Mouse (Mus musculus) thymus, postnatal 10 days (tissue): ENCODE data around the gene Efcab14.

Experiments
- DNase-seq, 2 experiments: peaks; one replicate each; pipeline ENCODE4 v3.0.0; 2021; ENCODE audit warnings: low spot score in 2 of 2

Efcab14 gene

DNA sequence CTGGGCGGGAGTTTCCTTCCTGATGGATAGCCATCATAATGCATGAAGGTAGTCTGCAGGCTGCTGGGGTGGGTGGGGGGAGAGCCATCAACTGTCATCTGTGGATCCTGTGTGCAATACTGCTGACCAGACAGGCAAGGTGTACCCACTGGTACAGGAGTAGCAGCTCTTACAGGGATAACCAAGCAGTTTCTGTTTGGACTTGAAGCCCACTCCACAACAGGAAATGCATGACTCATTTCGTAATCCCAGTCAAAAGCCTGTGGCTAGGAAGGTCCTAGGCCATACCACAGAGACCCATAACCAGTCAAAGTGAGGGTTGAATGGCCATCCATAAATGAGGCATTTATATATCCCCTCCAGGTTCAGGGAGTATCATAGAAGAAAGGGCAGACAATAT is 40.1 kb downstream of the Efcab14 start:
- DNase-seq, result no peak

DNA sequence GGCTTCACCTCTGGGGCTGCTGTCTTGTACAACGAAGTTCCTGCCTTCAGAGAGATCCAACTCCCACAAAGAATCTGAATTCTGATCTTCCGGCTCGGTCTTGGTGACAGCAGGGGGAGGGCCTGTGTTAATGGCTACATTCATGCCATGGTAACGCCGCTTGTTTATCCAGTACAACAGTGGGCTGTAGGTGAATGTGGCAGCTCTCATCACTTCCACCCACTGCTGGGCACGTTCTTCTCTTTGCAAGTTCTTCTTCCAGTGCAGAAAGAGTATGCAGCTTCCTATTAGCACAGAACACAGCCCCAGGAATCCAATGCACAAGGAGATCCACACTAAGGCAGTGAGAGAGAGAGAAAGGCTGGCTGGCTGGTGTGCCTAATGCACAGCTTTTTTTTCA is 42.7 kb downstream of the Efcab14 start:
- no peak for DNase-seq

DNA sequence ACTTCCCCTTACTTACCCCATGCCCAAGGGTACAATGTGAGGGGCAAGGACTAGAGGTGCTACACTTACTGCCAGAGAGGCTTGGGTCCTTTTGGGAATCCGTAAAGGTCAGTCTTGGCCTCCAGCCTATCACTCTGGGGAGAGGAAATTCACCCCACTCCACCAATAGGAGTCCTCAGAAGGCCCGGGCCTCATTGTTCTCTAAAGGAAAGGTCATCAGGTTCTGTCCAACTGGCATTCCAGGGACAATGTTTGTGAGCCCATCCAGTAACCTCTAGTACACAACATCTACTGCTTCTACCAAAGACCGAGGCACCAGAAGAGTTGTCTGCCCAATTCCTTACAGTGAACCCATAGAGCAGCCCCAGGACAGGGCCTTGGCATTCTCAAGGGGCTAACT is 43.4 kb downstream of the Efcab14 start, which contains the start of gene Tex38:
Gene Tex38, minus strand, starts transcription at position 101 of the 400 bp plus-strand sequence.
- DNase-seq, result no peak

DNA sequence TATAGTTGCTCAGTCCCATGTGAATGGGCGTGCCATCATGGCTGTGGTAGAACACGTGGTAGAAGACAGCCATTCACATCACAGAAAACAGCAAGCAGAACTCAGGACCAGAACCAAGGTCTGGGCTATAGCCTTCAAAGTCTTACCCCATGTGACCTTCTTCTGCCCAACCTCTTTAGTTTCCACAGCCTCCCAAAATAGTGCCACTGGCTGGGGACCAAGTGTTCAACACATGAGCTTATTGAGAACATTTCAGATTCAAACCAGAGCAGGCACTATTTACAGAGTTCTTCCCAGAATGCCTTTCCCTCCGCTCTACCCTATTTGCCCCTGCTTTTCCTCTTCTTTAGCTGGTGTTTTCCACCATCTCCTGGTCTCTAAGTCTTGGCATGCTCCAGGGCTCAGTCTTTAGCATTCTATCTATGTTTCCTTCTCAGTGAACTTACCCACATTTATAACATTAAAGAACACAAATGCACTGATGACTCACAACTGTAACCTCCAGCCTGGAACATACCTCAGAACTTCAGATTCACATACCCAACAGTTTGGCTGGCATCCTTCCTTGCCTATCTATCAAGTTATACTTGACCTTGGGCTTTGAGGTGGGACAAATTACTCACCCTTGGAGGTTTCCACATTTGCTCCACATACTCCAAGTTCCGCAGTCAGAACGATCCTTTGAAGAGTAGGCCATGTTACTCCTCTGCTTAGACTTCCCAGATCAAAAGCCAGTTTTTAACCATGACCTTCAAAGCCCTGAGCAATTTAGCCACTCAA is 44.7 kb downstream of the Efcab14 start:
- DNase-seq, result no peak

DNA sequence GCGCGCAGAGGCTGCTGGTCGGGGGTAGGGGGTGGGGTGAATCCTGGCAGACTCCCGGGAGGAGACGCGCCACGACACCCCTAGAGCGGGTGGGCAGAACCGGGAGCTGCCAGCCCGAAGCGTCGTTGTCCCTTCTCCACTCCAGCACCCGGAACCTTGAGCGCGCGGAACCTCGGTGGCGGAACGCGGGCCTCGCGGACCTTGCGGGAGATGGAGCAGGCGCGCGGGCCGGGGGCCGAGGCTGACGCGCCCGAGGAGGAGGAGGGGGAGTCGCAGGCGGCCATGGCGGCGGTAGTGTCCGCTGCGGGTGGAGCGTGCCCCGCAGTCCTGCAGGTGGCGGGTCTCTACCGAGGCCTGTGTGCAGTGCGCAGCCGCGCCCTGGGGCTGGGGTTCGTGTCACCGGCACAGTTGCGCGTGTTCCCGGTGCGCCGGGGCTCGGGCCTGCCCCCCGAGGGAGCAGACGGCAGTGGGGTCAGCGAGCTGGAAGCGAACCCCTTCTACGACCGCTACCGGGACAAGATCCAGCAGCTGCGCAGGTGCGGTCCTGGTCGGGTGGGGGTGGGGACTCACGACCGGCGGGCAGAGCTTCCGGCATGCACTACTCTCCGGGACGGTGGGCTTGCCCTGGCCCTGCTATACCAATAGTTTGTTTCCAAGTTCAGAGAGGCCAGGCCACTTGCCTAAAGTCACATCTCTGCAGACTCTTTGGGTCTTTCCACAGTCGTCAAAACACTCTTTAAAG is 47.4 kb downstream of the Efcab14 start, which contains the start of gene Atpaf1:
Gene Atpaf1, plus strand, starts transcription at position 44 of the 742 bp plus-strand sequence.
- peak; percentile 59 to 75 for DNase-seq

DNA sequence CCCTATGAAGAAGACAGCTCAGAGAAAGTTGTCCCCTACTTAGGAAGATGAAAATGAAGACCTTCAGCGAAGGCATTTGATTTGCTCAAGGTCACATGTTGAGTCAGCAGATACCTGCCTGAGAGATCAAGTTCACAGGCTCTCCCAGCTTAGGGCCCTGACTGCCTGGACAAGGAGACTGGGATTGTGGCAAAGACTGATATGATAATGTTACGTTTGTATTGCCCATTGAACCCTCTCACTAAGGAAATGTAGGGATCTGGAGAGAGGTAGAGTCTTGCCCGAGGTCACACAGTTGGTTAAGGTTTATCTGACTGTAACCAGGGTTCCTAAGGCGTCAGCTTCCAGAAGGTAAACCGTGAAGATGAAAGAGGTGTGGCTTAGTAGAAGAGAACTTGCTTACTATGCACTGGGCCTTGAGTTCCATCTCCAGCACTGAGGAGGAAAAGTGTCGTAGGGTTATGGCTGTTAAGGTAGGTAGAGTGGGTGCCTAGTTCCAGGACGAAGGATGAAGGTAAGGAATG is 48.0 kb downstream of the Efcab14 start:
- no peak for DNase-seq

DNA sequence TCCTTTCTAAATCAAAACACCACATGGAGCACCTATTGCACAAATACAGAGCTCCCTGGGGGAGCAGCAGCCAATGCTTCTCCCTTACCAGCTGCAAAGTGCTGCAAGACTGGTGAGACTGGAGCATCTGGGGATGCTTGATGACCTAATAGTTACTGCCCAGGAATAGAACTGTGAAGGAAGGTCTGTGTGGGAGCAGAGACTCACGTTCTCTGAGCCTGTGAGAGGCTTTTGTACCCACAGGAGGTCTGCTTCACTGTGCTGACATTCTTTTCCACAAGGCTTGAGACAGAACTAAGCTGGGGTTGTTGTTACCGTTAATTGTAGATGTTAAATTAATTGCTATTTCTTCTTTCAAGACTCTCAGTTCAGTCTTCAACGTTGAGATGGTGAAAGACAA is 53.3 kb downstream of the Efcab14 start:
- no peak for DNase-seq

DNA sequence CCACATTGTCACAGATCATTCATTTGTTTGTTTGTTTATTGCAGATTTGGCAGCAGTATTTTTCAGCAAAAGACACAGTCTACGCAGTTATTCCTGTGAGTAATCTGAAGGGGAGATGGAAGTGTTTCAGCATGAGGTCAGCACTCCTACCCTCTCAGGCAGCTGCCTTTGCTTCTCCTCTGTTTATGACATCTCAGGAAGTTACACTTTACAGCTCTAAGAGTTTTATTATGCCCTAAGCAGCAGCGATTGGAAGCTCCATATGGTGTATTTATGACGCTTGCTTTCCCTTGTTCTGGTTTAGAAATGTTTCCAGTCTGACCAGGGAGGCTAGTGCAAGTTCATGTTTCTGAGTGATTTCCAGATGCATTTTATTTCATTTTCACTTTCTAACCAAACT is 57.8 kb downstream of the Efcab14 start:
- no peak for DNase-seq

DNA sequence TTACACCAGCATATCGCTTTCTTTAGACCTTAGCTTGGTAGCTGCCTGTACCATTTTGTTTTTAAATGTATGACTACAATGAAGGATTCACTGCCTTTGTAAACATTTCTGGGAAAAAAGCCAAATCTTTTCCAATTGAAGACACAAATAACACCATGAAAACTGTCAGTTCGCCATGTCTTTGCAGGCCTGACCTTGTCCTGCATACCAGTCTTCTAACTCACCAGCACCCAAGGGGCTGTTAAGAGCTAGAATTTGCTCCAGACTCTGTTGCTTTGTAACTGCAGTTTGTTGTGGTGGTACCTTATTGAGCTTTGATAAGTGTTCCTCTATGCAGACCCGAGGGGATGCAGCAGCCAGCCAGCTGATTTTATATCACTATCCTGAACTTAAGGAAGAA is 62.4 kb downstream of the Efcab14 start:
- DNase-seq, result no peak

DNA sequence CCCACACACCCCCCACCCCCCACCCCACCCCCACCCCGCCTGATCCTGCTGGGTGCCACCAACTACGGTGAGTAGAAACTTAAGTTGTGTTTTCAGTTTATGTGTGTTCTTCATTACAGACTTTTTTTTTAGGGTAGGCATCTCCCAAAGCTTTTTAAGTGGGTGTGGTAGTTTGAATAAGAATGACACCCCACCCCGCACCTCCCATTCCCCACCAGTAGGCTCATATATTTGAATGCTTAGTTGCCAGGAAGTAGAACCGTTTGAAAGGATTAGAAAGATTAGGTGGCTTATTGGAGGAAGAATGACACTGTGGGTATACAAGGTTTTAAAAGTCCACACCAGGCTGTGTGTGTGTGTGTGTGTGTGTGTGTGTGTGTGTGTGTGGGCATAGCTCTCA is 74.8 kb downstream of the Efcab14 start:
- DNase-seq, result no peak

DNA sequence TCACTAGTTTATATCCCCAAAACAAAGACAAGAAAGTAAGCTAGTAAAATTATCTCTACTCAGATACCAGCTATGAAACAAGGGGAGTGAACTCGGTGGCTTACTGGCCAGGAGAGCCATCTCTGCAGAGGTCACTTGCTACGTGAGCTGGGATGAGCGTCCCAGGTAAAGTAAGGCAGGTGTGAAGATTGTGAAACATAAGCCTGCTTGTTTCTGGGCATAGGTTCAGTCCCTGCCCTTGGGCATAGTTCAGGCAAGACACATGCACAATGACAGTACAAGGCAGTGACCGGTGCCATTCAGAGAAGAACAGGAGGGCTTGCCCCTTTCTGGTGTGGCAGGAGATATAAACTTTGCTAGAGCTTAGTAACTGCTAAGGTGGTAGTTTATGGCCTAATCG is 78.1 kb downstream of the Efcab14 start:
- no peak for DNase-seq

DNA sequence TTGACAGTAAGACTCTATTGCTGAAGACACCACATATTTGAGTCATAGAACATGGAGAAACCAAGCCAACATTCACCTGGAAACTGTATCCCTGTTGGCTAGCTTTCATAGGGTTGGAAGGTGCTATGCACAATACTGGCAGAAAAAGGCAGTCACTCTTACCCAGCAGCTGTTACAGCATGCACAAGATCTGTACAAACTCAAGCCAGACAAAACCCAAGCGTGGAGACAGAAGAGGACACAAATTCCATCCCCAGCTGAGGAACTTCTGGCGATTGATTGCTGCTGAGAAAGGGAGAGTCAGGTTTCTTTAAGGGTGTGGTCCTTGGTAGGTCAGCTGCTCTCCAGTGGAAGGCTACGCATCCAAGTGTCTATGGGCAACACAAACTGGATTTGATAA is 82.7 kb downstream of the Efcab14 start:
- DNase-seq, result no peak

DNA sequence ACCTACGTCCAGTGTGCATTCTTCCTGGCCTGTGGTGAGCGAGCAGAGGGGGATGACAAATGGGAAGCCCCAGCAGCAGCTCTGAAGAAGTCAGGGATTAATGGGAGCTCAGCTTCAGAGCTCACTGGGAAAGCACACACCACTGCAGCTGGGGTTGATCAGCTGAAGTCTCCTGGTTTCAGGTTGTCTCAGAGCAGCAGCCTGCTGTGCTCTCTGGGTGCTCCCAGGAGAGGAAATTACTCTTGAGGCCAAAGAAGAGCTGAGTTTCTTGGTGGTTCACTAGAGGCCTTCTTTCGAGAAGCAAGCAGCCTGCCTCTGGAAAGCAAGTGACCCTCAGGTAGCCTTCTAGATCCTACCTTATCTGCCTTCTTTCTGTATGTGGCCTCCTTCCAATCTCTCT is 83.4 kb downstream of the Efcab14 start:
- DNase-seq, result no peak

DNA sequence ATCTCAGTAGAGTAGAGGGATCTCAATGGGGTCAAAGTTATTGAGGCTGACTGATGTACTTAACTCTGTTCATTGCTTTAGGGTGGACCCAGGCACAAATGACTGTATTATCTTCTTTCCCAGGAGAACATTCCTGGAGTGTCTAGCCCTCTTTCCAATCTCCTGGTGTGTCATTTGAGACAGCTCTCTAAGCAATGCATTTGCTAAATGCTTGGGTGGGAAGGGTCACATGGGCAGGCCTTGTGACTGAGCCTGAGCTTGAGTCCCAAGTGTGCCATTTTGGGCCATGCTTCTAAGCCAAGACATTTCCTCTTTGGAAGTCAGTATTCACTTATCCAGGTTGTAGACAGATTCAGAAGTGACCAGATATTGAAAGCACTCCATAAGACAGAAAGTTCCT is 83.9 kb downstream of the Efcab14 start:
- no peak for DNase-seq

DNA sequence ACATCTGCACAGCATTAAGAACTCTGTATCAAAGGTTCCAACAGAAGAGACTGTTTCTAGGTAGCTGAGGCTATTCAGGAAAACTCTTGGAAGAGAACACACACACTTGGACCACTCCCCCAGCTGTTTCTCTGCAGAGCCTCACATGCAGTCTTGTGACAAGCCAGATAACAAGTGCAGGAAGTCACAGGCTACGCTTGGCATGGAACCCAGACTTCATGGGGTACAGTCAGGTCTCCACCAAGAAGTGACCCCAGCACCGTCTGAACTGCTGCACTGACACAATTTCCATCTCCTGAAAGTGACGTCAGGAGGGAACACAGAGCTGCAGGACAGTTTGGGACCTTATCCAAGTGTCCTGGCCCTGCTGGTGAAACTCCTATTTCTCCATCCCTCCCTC is 84.4 kb downstream of the Efcab14 start:
- no peak for DNase-seq

DNA sequence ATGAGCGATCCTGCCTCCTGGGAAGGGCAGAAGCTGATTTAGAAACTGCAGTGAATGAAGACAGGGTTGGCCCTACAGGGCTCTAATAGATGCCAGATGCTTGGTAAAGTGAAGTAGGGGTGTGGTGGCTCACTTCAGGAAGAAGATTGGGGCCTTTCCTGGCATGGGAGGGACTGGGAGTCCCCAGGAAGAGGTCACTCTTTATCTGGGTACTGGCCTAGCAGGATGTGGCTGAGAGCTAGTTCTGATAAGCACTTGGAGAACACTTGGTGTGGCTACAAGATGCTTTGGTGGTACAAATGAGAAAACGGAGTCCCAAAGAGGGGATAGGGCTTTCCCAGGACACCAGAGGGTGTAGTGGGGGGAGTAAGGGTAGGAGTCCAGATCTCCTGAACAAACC is 86.6 kb downstream of the Efcab14 start:
- no peak for DNase-seq

DNA sequence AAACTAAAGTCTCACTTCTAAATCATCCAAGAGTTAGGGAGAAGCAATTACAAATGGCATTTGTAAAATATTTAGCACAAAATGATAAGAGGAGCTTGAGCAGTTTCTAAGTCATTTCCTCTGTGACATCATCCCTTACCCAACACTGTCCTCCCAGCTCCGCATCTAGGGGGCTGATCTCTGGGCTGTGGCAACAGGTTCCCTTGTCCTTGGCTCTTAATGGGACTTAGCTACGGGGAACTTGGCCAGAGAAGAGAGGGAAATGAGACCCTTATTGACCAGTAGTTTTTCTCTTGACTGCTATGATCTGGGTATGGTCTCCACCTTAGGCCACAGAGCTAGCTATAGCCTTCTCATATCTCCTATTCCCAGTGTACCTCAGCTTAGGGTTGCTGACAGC is 87.7 kb downstream of the Efcab14 start:
- no peak for DNase-seq
